Mouse (Mus musculus) thymus, postnatal 10 days (tissue): ENCODE measurements around the gene Shc4.
A peak's percentile ranks its signal among the peaks of the same experiment; 100 is the strongest.

Source experiments
- DNase-seq, 2 experiments: peaks; one replicate each; pipeline ENCODE4 v3.0.0; 2021; ENCODE audit warnings: low spot score in 2 of 2

Shc4 gene

GRCm38 (mm10) chr2:125644912-125645311 is 79.0 kb downstream of the Shc4 start:
- no peak for DNase-seq

DNA sequence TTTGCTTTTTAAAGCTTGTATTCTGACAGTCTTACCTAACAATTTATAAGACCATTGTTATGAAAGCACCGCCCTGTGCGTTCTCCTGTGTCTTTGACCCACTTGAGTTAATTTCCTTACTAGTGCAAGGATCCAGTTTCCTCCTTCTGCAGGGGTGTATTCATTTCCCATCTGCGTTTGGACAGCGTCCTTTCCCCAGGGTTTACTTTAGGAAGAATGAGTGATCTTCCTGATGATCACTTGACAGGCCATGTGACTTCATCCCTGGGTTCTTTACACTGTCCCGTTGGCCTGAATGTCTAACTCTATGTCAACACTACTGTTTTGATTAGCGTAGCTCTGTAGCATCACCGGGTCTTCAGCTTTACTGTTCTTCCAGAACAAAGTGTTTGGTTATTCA is 86.6 kb downstream of the Shc4 start:
- no peak for DNase-seq

DNA sequence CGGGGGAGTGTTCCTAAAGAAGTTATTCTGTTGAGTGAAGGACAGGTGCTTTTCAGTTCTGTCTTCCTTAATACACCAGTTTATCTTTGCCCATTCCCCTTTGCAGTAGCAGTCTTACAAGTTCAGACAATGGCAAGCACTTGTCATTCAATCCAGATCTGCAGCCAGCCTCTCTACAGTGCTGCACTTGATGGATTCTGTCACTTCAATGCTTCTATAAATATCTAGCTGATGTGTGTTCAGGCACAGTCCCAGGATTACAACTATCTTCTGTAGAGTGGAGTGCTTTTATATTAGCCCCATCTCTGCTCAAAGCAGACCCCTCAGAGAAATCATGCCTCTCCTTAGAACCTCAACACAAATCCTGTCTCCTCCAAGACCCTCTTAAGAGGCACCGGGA is 93.9 kb downstream of the Shc4 start:
- DNase-seq, result no peak

DNA sequence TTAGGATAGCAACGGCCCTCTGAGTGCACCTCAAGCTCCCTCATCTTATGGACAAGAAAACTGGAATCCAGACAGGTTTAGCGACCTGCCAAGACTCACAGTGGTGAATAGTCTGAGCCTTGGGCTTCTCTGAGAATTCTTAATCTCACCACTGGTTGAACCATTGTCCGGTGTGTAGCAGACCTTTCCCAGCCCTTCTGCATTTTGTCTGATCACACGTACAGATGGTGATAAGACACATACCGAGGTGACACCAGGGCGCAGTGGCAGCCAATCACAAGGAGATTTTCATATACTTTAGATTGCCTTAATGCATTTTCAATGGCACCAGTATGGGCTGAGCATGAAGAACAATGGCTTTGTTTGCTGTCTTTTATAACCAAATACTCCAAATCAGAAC is 95.5 kb downstream of the Shc4 start:
- no peak for DNase-seq

- no peak for DNase-seq
These were observed 97.4 kb downstream of the Shc4 start for GRCm38 (mm10) chr2:125626536-125626935.

GRCm38 (mm10) chr2:125624837-125625351 is 99.1 kb downstream of the Shc4 start, which contains the start of gene Cep152:
Cep152 (minus strand) TSS chr2:125625113.
- DNase-seq, result peak; percentile 94 to 95

GRCm38 (mm10) chr2:125624127-125624685 is 99.7 kb downstream of the Shc4 start:
- no peak for DNase-seq

- no peak for DNase-seq
These were observed 100.7 kb downstream of the Shc4 start for GRCm38 (mm10) chr2:125623211-125623610.

DNA sequence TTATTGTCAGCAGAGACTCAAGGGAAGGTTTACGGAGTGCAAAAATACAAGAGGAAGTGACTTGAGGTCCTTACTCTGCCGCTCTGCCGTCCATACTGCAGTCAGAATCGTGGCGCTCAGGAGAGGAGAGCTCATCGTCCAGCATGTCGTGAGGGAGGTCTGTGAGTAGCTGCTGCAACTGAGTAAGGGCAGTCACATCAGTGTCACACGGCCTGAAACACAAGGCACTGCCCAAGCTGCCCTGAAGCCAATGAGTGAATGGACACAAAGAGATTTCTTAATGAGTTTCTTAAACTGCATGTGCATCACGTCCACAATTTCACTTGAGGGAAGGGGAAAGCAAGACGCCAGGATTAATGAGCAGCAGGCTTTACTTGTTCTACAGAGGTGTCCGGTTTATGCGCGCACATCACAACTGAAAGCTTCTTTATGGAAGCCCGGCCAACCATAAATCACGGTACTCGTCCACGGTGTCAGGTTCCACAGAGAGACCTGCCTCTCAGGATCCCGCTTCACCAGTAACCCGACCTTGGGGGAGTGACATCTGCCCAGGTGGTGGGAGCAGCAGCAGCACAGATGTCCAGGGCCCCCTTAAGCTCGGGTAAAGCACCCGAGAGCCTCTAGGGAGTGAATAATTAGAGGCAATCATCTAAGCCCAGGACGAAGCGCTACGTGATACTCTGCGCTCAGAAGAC is 103.6 kb downstream of the Shc4 start:
- no peak for DNase-seq

GRCm38 (mm10) chr2:125615858-125616424 is 108.0 kb downstream of the Shc4 start:
- no peak for DNase-seq

GRCm38 (mm10) chr2:125615440-125615839 is 108.5 kb downstream of the Shc4 start:
- no peak for DNase-seq

DNA sequence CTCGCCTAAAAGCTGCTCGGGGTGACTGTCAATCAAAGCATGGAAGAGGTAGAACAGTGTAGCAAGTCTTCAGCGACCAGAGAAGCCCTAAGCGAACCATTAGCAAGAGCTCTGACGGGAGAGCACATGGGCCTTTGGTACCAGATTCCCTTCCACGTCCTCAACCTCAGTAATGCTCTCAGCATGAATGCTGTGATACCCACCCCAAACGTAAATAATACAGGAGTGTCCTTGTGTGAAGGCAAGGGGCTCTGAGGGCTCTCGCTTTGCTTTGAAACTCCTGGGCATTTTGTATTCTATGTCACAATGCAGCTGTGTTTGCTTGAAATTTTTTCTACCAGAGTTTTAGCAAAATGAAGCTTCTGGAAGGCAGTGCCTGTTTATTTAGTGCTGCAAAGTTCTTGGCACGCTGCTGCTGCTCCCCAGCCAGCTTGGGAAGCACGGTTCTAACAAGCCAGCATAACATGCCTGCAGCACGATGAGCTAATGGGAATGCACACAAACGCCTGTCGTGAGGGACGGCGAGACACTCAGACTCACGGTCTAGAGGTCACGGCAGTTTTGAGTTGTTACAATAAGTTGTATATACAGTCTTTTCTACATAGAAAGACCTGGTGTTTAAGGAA is 117.6 kb downstream of the Shc4 start:
- DNase-seq, result no peak

GRCm38 (mm10) chr2:125604646-125605045 is 119.3 kb downstream of the Shc4 start:
- peak in 1 of 2 experiments; percentile 12 for DNase-seq

DNA sequence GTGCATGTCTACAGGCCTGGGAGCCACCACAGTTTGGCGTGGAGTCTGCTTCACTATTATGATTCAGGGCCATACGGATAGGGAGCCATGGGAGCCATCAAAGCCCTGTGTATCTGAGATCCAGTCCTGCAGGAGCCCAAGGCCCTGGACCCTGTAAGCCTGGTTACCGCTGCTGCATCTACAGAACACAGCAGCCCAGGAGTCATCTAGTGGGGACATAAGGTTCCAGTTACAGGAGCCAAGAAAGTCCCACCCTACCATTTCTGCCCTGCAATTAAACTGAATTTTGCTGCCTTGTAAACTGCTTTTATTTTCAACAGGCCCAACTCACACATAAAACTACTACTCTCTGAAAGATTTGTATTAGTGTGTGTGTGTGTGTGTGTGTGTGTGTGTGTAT is 121.0 kb downstream of the Shc4 start:
- DNase-seq, result no peak

DNA sequence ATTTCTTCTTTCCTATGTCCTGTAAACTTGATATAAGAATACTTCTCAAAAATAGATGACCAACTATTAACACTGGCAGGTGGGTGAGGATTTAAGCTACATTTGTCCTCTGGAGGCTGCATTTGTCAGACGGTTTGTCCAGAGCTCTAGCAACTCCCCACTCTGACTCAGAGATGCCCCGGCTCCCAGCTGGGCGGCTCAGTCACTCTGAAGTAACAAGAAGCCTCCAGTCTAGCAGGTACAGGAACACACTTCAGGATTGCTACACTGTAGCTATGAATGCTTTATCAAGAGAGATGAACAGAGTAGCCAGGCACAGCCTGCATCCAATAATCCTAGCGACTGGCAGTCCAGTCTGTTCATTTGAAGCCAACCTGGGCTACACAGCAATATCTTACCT is 125.0 kb downstream of the Shc4 start:
- DNase-seq, result no peak

DNA sequence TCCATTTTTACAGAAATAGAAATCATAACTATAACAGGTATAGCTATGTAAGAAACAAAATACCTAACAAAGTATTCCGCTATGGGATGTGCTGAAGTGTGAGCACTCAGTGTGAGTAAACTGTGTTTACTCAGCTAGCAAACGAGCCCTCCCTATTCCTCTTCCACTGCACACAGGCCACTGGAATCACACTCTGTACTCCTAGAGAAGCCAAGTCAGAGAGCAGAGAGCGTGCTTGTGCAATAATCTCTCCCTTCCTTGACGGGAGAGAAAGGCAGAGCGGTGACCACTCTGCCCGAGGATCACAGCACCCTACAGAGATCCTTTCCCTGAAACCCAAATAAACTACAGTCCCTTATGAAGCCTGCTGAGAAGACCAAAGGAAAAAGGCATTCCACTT is 125.7 kb downstream of the Shc4 start:
- no peak for DNase-seq

DNA sequence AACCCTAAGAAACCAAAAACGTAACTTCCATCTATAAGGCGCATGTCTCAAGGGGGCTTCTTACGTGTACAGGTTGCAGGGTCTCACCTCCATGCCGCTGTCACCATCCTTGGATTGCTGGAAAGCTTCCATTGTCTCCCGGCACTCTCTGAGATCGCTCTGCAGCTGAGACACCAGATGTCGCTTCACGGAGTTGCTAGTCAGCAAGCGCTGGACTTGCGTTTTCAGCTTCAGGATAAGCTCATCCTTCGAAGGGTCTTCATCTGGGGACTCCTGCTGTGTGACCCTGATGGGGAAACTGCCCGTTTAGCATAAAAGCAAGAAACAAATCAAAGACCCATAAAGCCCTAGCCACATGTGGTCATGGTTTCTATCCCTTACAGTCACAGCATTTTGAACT is 129.2 kb downstream of the Shc4 start:
- no peak for DNase-seq

- no peak for DNase-seq
These were observed 129.9 kb downstream of the Shc4 start for GRCm38 (mm10) chr2:125594072-125594471.

GRCm38 (mm10) chr2:125591895-125592294 is 132.1 kb downstream of the Shc4 start:
- DNase-seq, result no peak

GRCm38 (mm10) chr2:125589287-125589686 is 134.7 kb downstream of the Shc4 start:
- no peak for DNase-seq

- no peak for DNase-seq
These were observed 142.9 kb downstream of the Shc4 start for GRCm38 (mm10) chr2:125581081-125581480.

- DNase-seq, result no peak
These were observed 146.3 kb downstream of the Shc4 start for GRCm38 (mm10) chr2:125577670-125578069.
